Mouse (Mus musculus) megakaryocyte, embryonic 14.5 days (primary cell): ENCODE measurements at regions not wholly inside any gene's neighbourhood (a gene's known extent, or its start where the extent isn't known, plus 50 kb on each side); places are given as distances from the start of the nearest gene placed in this dataset.

Experiments
- H3K27me3 ChIP-seq: replicated peaks from 2 replicates; pipeline ENCODE3; 2012; ENCODE audit warnings: inconsistent platforms
- H3K36me3 ChIP-seq: replicated peaks from 2 replicates; pipeline ENCODE3; 2012; ENCODE audit warnings: low read length, inconsistent platforms, mixed read lengths
- H3K4me1 ChIP-seq: 2 replicates; pipeline ENCODE4 v1.6.1; 2012; ENCODE audit warnings: inconsistent platforms
- H3K4me3 ChIP-seq: replicated peaks from 2 replicates; pipeline ENCODE3; 2012; ENCODE audit warnings: moderate library complexity, mild to moderate bottlenecking, inconsistent platforms
- H3K9me3 ChIP-seq: 2 replicates; pipeline ENCODE4 v1.6.1; 2012; ENCODE audit warnings: inconsistent platforms
- FLI1 ChIP-seq: IDR thresholded peaks from 2 replicates; pipeline ENCODE4 v1.6.1; 2012; ENCODE audit warnings: low read length, inconsistent platforms, mixed read lengths
- GATA1 ChIP-seq: IDR thresholded peaks from 3 replicates; pipeline ENCODE4 v1.6.1; 2012; ENCODE audit warnings: mixed read lengths, low read length, inconsistent platforms, borderline replicate concordance

- H3K4me3 ChIP-seq, result no peak overlapping the region
- no peaks in the 10 kb centered on the region for H3K9me3 ChIP-seq
- no peaks in the 10 kb centered on the region for H3K36me3 ChIP-seq
- H3K4me1 ChIP-seq, result peaks cover 11% of the 10 kb centered on the region
- TF ChIP-seq GATA1 (no peak), FLI1 (no peak)
- H3K27me3 ChIP-seq, result no peaks in the 10 kb centered on the region
These were observed 179.9 kb downstream of the Cd47 start for GRCm38 (mm10) chr16:49980178-49980646.

GRCm38 (mm10) chr16:49982180-49982579, 181.8 kb downstream of the Cd47 start:
- Histone ChIP-seq H3K27me3 (no peaks in the 10 kb centered on the region), H3K9me3 (no peaks in the 10 kb centered on the region), H3K36me3 (no peaks in the 10 kb centered on the region), H3K4me3 (no peak overlapping the region), H3K4me1 (peaks cover 19% of the 10 kb centered on the region)
- TF ChIP-seq FLI1, result no peak

- TF ChIP-seq GATA1, result no peak
- TF ChIP-seq FLI1, result no peak
- Histone ChIP-seq H3K36me3 (no peaks in the 10 kb centered on the region), H3K9me3 (no peaks in the 10 kb centered on the region), H3K4me3 (no peak overlapping the region), H3K27me3 (no peaks in the 10 kb centered on the region), H3K4me1 (peaks cover 26% of the 10 kb centered on the region)
These were observed 185.0 kb downstream of the Cd47 start for GRCm38 (mm10) chr16:49985082-49986076.

- Histone ChIP-seq H3K4me3 (peak overlapping the region; percentile 57), H3K36me3 (no peaks in the 10 kb centered on the region), H3K4me1 (peaks cover 26% of the 10 kb centered on the region), H3K27me3 (no peaks in the 10 kb centered on the region), H3K9me3 (no peaks in the 10 kb centered on the region)
- TF ChIP-seq GATA1 (no peak), FLI1 (no peak)
These were observed 186.6 kb downstream of the Cd47 start for GRCm38 (mm10) chr16:49986954-49987353.

DNA sequence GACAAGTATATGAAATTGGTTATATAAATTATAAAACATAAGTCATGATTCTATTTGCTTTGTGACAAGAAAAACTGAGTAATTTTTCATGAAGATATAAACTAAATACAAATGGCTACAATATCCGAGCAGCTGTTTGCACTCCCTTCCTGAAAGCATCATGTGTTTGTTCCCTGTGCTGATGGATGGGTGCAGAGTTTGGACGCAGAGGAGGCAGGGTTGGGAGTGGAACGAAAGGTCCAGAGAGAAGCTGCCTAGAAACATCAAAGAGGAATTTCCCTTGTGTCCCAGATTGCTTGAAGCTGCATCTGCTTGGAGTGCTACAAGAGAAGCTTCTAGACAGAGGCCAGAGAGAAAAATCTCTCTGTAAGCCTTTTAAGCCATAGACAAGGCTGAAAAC, 195.5 kb downstream of the Cd47 start:
- Histone ChIP-seq H3K36me3 (peaks cover 5% of the 10 kb centered on the region), H3K27me3 (peaks cover 2% of the 10 kb centered on the region), H3K4me1 (peaks cover 11% of the 10 kb centered on the region), H3K9me3 (peaks cover 5% of the 10 kb centered on the region), H3K4me3 (no peak overlapping the region)
- no peak for TF ChIP-seq GATA1
- no peak for TF ChIP-seq FLI1

DNA sequence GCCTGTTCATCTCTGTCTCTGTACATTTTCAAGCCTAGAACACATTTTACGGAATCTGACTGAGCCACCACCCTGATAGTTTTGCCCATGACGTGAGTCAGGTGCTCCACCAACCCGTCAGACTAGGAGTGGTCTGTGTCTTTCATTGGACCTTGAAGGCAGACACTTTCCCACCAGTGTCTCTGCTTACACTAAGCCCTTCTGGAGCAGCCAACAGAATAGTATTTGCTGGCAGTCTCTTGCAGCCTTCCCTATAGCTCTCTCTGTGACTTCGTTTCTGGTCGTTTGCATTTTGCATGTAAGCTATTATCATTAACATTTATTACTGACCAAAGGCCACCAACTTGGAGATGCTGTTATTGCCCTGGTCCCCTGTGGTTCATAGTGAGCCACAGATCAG, 196.3 kb downstream of the Cd47 start:
- no peak overlapping the region for H3K4me3 ChIP-seq
- TF ChIP-seq GATA1 (no peak), FLI1 (no peak)
- peaks cover 11% of the 10 kb centered on the region for H3K4me1 ChIP-seq
- H3K9me3 ChIP-seq, result peaks cover 5% of the 10 kb centered on the region
- H3K36me3 ChIP-seq, result peaks cover 5% of the 10 kb centered on the region
- peaks cover 4% of the 10 kb centered on the region for H3K27me3 ChIP-seq

DNA sequence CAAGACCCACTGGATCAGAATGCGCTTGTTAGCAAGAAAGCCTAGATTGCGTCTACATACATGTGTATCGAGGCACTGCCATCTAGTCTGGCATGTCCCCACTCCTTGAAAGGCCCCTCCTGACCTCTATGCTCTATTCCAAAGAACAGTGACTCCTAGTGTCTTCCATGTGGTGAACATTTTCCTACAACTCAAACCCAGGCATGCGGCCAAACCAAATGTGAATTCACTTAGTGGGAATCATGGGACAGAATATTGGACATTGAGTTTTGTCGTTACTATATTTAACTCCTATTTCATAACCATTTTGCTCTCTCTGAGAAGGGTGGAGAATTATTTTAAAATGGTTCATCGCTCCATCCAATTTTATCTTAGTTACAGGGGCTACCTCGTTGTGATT, 196.7 kb downstream of the Cd47 start:
- H3K36me3 ChIP-seq, result peaks cover 5% of the 10 kb centered on the region
- no peak overlapping the region for H3K4me3 ChIP-seq
- peaks cover 11% of the 10 kb centered on the region for H3K4me1 ChIP-seq
- peaks cover 5% of the 10 kb centered on the region for H3K9me3 ChIP-seq
- TF ChIP-seq FLI1 (no peak), GATA1 (no peak)
- peaks cover 4% of the 10 kb centered on the region for H3K27me3 ChIP-seq

- H3K9me3 ChIP-seq, result no peaks in the 10 kb centered on the region
- H3K4me1 ChIP-seq, result peaks cover 11% of the 10 kb centered on the region
- TF ChIP-seq GATA1 (no peak), FLI1 (no peak)
These were observed 200.5 kb downstream of the Cd47 start for GRCm38 (mm10) chr16:50000805-50001204.

GRCm38 (mm10) chr16:50001662-50002455, 201.5 kb downstream of the Cd47 start:
- H3K4me3 ChIP-seq, result no peak overlapping the region
- peaks cover 4% of the 10 kb centered on the region for H3K27me3 ChIP-seq
- TF ChIP-seq GATA1 (no peak), FLI1 (no peak)
- H3K36me3 ChIP-seq, result no peaks in the 10 kb centered on the region
- H3K4me1 ChIP-seq, result peaks cover 11% of the 10 kb centered on the region
- H3K9me3 ChIP-seq, result no peaks in the 10 kb centered on the region

More at GRCm38 (mm10) chr16:50000805-50001204, 200.5 kb downstream of the Cd47 start:
- Histone ChIP-seq H3K4me3 (no peak overlapping the region), H3K27me3 (peaks cover 4% of the 10 kb centered on the region), H3K36me3 (no peaks in the 10 kb centered on the region)

DNA sequence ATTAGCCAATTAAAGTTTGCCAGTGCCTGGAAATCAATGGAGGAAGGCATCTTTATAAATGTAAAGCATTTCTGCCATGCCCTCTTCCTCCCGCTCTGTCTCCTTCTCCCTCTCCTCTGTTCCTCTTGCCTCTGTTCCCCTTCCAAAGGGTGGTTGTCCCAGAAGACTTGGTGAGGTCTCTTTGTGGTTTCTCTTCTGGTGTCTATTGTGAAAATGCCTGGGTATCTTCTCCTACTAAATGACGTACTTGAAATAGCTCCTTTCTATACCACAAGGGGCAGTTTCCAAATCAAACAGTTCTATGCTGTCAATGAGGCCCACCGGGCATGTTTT, 202.1 kb downstream of the Cd47 start:
- no peak for TF ChIP-seq FLI1
- no peak for TF ChIP-seq GATA1
- no peak overlapping the region for H3K4me3 ChIP-seq
- H3K27me3 ChIP-seq, result peaks cover 4% of the 10 kb centered on the region
- H3K9me3 ChIP-seq, result no peaks in the 10 kb centered on the region
- H3K4me1 ChIP-seq, result peaks cover 11% of the 10 kb centered on the region
- no peaks in the 10 kb centered on the region for H3K36me3 ChIP-seq
